20 mouse cellular contexts compared by ENCODE assay signal in genomic region chr8:127428004-127428403, GRCm38 (mm10).
DNase-seq lines count a peak whose midpoint lies in the region; ATAC-seq lines count a peak whose summit lies in the region.
"Had no signal": no experiment of that assay in that cellular context is flagged by ENCODE, and none has a peak within 500 bp of the region (broad histone marks: within the 10 kb centered on the region; RNA-seq: fewer than 3 reads in every experiment).

No protein-coding gene starts in this region.

- WGBS in forebrain, embryonic 14.5 days: 53% methylated on average over 7 of the region's 7 CpGs
- 87% methylated on average over 7 of the region's 7 CpGs for WGBS in forebrain, embryonic 11.5 days
- 57% methylated on average over 7 of the region's 7 CpGs for WGBS in midbrain, embryonic 15.5 days
- 91% methylated on average over 7 of the region's 7 CpGs for WGBS in midbrain, embryonic 11.5 days

- ATAC-seq in forebrain, embryonic 14.5 days: no peak; the same call in 1 of the 2 replicates
- no peak for ATAC-seq in forebrain, embryonic 11.5 days (replicated peaks; ENCODE audit: low FRiP score)
- 0 out of 2 replicates have a peak, but pooled peaks have one; percentile 30 for ATAC-seq in midbrain, embryonic 15.5 days (replicated peaks)
- ATAC-seq in midbrain, embryonic 11.5 days (ENCODE audit: low FRiP score): no peak
- ATAC-seq: intestine, embryonic 15.5 days had no signal

- no peak overlapping the region for H3K4me3 ChIP-seq in forebrain, embryonic 14.5 days (ENCODE audit: low read depth, low read length)
- no peak overlapping the region for H3K4me3 ChIP-seq in forebrain, embryonic 11.5 days (ENCODE audit: low read depth, low read length)
- H3K4me3 ChIP-seq in midbrain, embryonic 15.5 days: no peak overlapping the region
- H3K4me3 ChIP-seq in midbrain, embryonic 11.5 days (ENCODE audit: low read depth, low read length): no peak overlapping the region
- H3K4me3 ChIP-seq: embryonic facial prominence, embryonic 15.5 days; erythroblast, embryonic 14.5 days; gastrocnemius, adult 2 months; heart, embryonic 10.5 days; hindbrain, embryonic 12.5 days; intestine, embryonic 15.5 days had no signal

- H3K9me3 ChIP-seq in forebrain, embryonic 14.5 days (replicated peaks; ENCODE audit: control insufficient read depth, low read length): no peaks in the 10 kb centered on the region
- H3K9me3 ChIP-seq in forebrain, embryonic 11.5 days (ENCODE audit: control insufficient read depth, low read length): no peaks in the 10 kb centered on the region
- H3K9me3 ChIP-seq in midbrain, embryonic 15.5 days: no peaks in the 10 kb centered on the region
- no peaks in the 10 kb centered on the region for H3K9me3 ChIP-seq in midbrain, embryonic 11.5 days (ENCODE audit: control insufficient read depth, low read length)
- H3K9me3 ChIP-seq: embryonic facial prominence, embryonic 15.5 days; heart, embryonic 10.5 days; hindbrain, embryonic 12.5 days; intestine, embryonic 15.5 days had no signal

- peaks cover 5% of the 10 kb centered on the region for H3K4me1 ChIP-seq in forebrain, embryonic 14.5 days (ENCODE audit: control insufficient read depth, insufficient read depth, low read length)
- H3K4me1 ChIP-seq in forebrain, embryonic 11.5 days (replicated peaks; ENCODE audit: control insufficient read depth, insufficient read depth, low read length): peaks cover 1% of the 10 kb centered on the region; the same call in 1 of the 2 replicates
- H3K4me1 ChIP-seq in midbrain, embryonic 15.5 days: peaks cover 10% of the 10 kb centered on the region
- H3K4me1 ChIP-seq in midbrain, embryonic 11.5 days (ENCODE audit: control insufficient read depth, insufficient read depth, low read length): no peaks in the 10 kb centered on the region
- H3K4me1 ChIP-seq: embryonic facial prominence, embryonic 15.5 days; heart, embryonic 10.5 days; hindbrain, embryonic 12.5 days; intestine, embryonic 15.5 days had no signal

- H3K27ac ChIP-seq in forebrain, embryonic 14.5 days (ENCODE audit: low read depth, low read length): no peak overlapping the region
- H3K27ac ChIP-seq in forebrain, embryonic 11.5 days (ENCODE audit: low read depth, low read length): no peak overlapping the region
- H3K27ac ChIP-seq in midbrain, embryonic 15.5 days: no peak overlapping the region
- no peak overlapping the region for H3K27ac ChIP-seq in midbrain, embryonic 11.5 days (ENCODE audit: low read depth, low read length)
- H3K27ac ChIP-seq: embryonic facial prominence, embryonic 15.5 days; gastrocnemius, adult 2 months; heart, embryonic 10.5 days; hindbrain, embryonic 12.5 days; intestine, embryonic 15.5 days had no signal

- DNase-seq in forebrain, embryonic 14.5 days (ENCODE audit: low spot score): peak; percentile 57
- DNase-seq in forebrain, embryonic 11.5 days (ENCODE audit: low spot score): no peak
- DNase-seq in heart, adult 11 months: peak; percentile 45
- no peak for DNase-seq in heart, adult 8-10 months (ENCODE audit: low spot score)
- DNase-seq in midbrain, embryonic 11.5 days (ENCODE audit: low spot score, missing footprints): no peak
- DNase-seq in thymus, postnatal 4 days: no peak
- DNase-seq: adrenal gland, postnatal 10 days; cerebellum, adult 18-20 months; cerebellum, adult 9-11 months; embryo, embryonic 11 days; gastrocnemius, adult 2 months; gastrocnemius, postnatal 25 days; heart, postnatal 10 days; heart, postnatal 4 days had no signal

- no peak overlapping the region for H3K9ac ChIP-seq in forebrain, embryonic 14.5 days (ENCODE audit: low read length)
- H3K9ac ChIP-seq in forebrain, embryonic 11.5 days (ENCODE audit: low read length): no peak overlapping the region
- H3K9ac ChIP-seq in midbrain, embryonic 15.5 days: no peak overlapping the region
- H3K9ac ChIP-seq in midbrain, embryonic 11.5 days (ENCODE audit: low read length): no peak overlapping the region
- H3K9ac ChIP-seq: embryonic facial prominence, embryonic 15.5 days; hindbrain, embryonic 12.5 days; intestine, embryonic 15.5 days had no signal

- peaks cover 4% of the 10 kb centered on the region; the same call in 1 of the 2 replicates for H3K36me3 ChIP-seq in forebrain, embryonic 14.5 days (ENCODE audit: control insufficient read depth, insufficient read depth, low read length)
- H3K36me3 ChIP-seq in forebrain, embryonic 11.5 days (ENCODE audit: control insufficient read depth, insufficient read depth, low read length): no peaks in the 10 kb centered on the region
- H3K36me3 ChIP-seq in midbrain, embryonic 15.5 days (replicated peaks): no peaks in the 10 kb centered on the region
- no peaks in the 10 kb centered on the region for H3K36me3 ChIP-seq in midbrain, embryonic 11.5 days (ENCODE audit: control insufficient read depth, insufficient read depth, low read length)

- H3K27me3 ChIP-seq in forebrain, embryonic 14.5 days (replicated peaks; ENCODE audit: control insufficient read depth, insufficient read depth, low read length): no peaks in the 10 kb centered on the region
- H3K27me3 ChIP-seq in forebrain, embryonic 11.5 days (ENCODE audit: control insufficient read depth, insufficient read depth, low read length): no peaks in the 10 kb centered on the region
- no peaks in the 10 kb centered on the region for H3K27me3 ChIP-seq in midbrain, embryonic 15.5 days (replicated peaks)
- H3K27me3 ChIP-seq in midbrain, embryonic 11.5 days (ENCODE audit: control insufficient read depth, insufficient read depth, low read length): no peaks in the 10 kb centered on the region
- H3K27me3 ChIP-seq: embryonic facial prominence, embryonic 15.5 days; hindbrain, embryonic 12.5 days; intestine, embryonic 15.5 days had no signal

- no peak overlapping the region for H3K4me2 ChIP-seq in forebrain, embryonic 14.5 days (ENCODE audit: low read length)
- no peak overlapping the region for H3K4me2 ChIP-seq in forebrain, embryonic 11.5 days (ENCODE audit: low read depth, low read length, severe bottlenecking)
- no peak overlapping the region for H3K4me2 ChIP-seq in midbrain, embryonic 15.5 days
- H3K4me2 ChIP-seq in midbrain, embryonic 11.5 days: no peak overlapping the region
- H3K4me2 ChIP-seq: embryonic facial prominence, embryonic 15.5 days; hindbrain, embryonic 12.5 days; intestine, embryonic 15.5 days had no signal

Comparison
In these comparisons a context has a peak if more than half of its experiments do, and no peak if none do; other contexts are left out.
1. DNase-seq: peak in forebrain, embryonic 14.5 days (single experiment) and heart, adult 11 months (single experiment); none in forebrain, embryonic 11.5 days (single experiment), heart, adult 8-10 months (single experiment), midbrain, embryonic 11.5 days (single experiment) and thymus, postnatal 4 days (single experiment).